Mouse (Mus musculus): ENCODE data around the gene Dgki. TPM values are rescaled to one million over a fixed set of nuclear protein-coding genes. Genes with fewer than 3 reads are reported as not detected.

Gene Dgki
- polyA plus RNA-seq, 1 experiment from 2014 or later, result 0.67 TPM

GRCm38 (mm10) chr6:36978176-36978575 is 321.8 kb downstream of the Dgki start:
- Histone ChIP-seq H3K9ac (ENCODE audit: low read length) (no peak overlapping the region), H3K4me3 (ENCODE audit: low read length) (no peak overlapping the region)
- WGBS, result 85% methylated on average over 1 of the region's 1 CpGs

GRCm38 (mm10) chr6:36973096-36973495 is 326.9 kb downstream of the Dgki start:
- 52% methylated on average over 9 of the region's 9 CpGs for WGBS
- Histone ChIP-seq H3K27me3 (ENCODE audit: control insufficient read depth, insufficient read depth, low read depth, low read length) (no peaks in the 10 kb centered on the region), H3K9ac (ENCODE audit: low read length) (no peak overlapping the region), H3K27ac (ENCODE audit: low read length) (no peak overlapping the region), H3K4me3 (ENCODE audit: low read length) (no peak overlapping the region), H3K4me1 (replicated peaks; ENCODE audit: control insufficient read depth, insufficient read depth, low read length) (no peaks in the 10 kb centered on the region), H3K9me3 (ENCODE audit: control insufficient read depth, low read length) (no peaks in the 10 kb centered on the region), H3K36me3 (ENCODE audit: control insufficient read depth, insufficient read depth, low read length) (no peaks in the 10 kb centered on the region), H3K4me2 (ENCODE audit: low read depth, low read length) (no peak overlapping the region)
- ATAC-seq (ENCODE audit: low read depth), result no peak

More at GRCm38 (mm10) chr6:36978176-36978575, 321.8 kb downstream of the Dgki start:
- H3K27me3 ChIP-seq (ENCODE audit: control insufficient read depth, insufficient read depth, low read depth, low read length), result no peaks in the 10 kb centered on the region
- H3K9me3 ChIP-seq (ENCODE audit: control insufficient read depth, low read length), result no peaks in the 10 kb centered on the region
- H3K4me2 ChIP-seq (ENCODE audit: low read depth, low read length), result no peak overlapping the region
- no peaks in the 10 kb centered on the region for H3K4me1 ChIP-seq (replicated peaks; ENCODE audit: control insufficient read depth, insufficient read depth, low read length)
- H3K36me3 ChIP-seq (ENCODE audit: control insufficient read depth, insufficient read depth, low read length), result no peaks in the 10 kb centered on the region
- ATAC-seq (ENCODE audit: low read depth), result no peak
- H3K27ac ChIP-seq (ENCODE audit: low read length), result no peak overlapping the region

- Histone ChIP-seq H3K27me3 (ENCODE audit: control insufficient read depth, insufficient read depth, low read depth, low read length) (no peaks in the 10 kb centered on the region), H3K4me2 (ENCODE audit: low read depth, low read length) (no peak overlapping the region), H3K4me1 (replicated peaks; ENCODE audit: control insufficient read depth, insufficient read depth, low read length) (no peaks in the 10 kb centered on the region), H3K9me3 (ENCODE audit: control insufficient read depth, low read length) (no peaks in the 10 kb centered on the region), H3K36me3 (ENCODE audit: control insufficient read depth, insufficient read depth, low read length) (no peaks in the 10 kb centered on the region), H3K27ac (ENCODE audit: low read length) (no peak overlapping the region), H3K4me3 (ENCODE audit: low read length) (no peak overlapping the region), H3K9ac (ENCODE audit: low read length) (no peak overlapping the region)
- ATAC-seq (ENCODE audit: low read depth), result 0 out of 2 replicates have a peak, but pooled peaks have one; percentile 41
- WGBS, result 34% methylated on average over 1 of the region's 1 CpGs
Measured at GRCm38 (mm10) chr6:36972494-36972893, 327.5 kb downstream of the Dgki start.

DNA sequence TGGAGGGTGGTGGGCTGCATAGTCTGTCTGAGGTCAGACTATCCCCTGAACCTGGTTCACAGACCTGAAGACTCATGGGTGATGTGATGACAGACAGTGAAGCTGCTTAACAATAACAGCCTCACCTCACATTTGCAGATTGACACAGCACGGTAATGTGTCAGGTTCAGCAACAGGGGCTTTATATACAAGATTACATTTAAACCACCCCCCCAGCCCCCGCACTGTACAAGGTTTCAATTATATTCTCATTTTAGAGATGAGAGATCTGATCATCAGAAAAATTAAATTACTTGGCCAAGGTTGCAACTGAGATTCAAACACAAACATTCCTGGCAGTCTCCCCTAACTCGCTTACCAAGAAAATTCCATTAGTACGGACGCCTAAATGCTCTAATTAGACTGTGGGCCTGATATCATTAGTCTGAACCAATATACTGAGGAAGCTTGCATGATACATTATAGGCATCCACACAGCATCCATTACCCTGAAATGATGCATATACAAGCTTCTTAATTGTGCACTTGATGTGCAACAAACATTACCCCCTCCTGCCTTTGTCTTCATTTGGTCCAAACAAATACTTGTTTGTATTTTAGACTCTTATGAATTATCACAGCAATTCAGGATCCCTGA is 330.6 kb downstream of the Dgki start:
- WGBS, result 79% methylated on average over 5 of the region's 5 CpGs

GRCm38 (mm10) chr6:36960658-36961057 is 339.3 kb downstream of the Dgki start:
- Histone ChIP-seq H3K4me2 (ENCODE audit: low read depth, low read length) (no peak overlapping the region), H3K36me3 (ENCODE audit: control insufficient read depth, insufficient read depth, low read length) (no peaks in the 10 kb centered on the region), H3K4me1 (replicated peaks; ENCODE audit: control insufficient read depth, insufficient read depth, low read length) (no peaks in the 10 kb centered on the region), H3K27me3 (ENCODE audit: control insufficient read depth, insufficient read depth, low read depth, low read length) (no peaks in the 10 kb centered on the region), H3K27ac (ENCODE audit: low read length) (no peak overlapping the region), H3K9ac (ENCODE audit: low read length) (no peak overlapping the region), H3K9me3 (ENCODE audit: control insufficient read depth, low read length) (no peaks in the 10 kb centered on the region), H3K4me3 (ENCODE audit: low read length) (no peak overlapping the region)
- no peak for ATAC-seq (ENCODE audit: low read depth)
- whole genome bisulfite sequencing, result 83% methylated on average over 4 of the region's 4 CpGs

More for the DNA sequence above, 330.6 kb downstream of the Dgki start:
- Histone ChIP-seq H3K9me3 (ENCODE audit: control insufficient read depth, low read length) (no peaks in the 10 kb centered on the region), H3K9ac (ENCODE audit: low read length) (no peak overlapping the region), H3K36me3 (ENCODE audit: control insufficient read depth, insufficient read depth, low read length) (no peaks in the 10 kb centered on the region), H3K4me3 (ENCODE audit: low read length) (no peak overlapping the region), H3K4me2 (ENCODE audit: low read depth, low read length) (no peak overlapping the region), H3K27ac (ENCODE audit: low read length) (no peak overlapping the region), H3K27me3 (ENCODE audit: control insufficient read depth, insufficient read depth, low read depth, low read length) (no peaks in the 10 kb centered on the region), H3K4me1 (replicated peaks; ENCODE audit: control insufficient read depth, insufficient read depth, low read length) (no peaks in the 10 kb centered on the region)
- no peak for ATAC-seq (ENCODE audit: low read depth)

DNA sequence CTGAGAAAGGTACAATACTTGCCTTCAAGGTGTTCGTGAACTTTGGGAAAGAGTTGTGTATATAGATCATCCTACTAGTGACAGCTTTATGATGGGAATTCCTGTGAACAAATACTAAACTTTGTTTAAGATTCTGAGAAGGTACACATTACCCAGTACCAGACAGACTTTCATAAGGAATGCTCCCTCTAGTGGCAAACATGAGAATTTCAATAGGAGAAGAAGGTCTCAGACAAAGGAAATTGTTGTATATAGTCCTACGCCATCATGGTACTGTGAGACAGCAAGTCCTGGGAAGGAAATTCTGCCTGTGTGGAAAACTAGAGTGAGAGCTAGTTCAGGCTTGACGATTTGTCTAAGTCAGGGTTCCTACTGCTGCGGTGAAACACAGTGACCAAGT is 344.7 kb downstream of the Dgki start:
- Histone ChIP-seq H3K4me1 (replicated peaks; ENCODE audit: control insufficient read depth, insufficient read depth, low read length) (no peaks in the 10 kb centered on the region), H3K27ac (ENCODE audit: low read length) (no peak overlapping the region), H3K27me3 (ENCODE audit: control insufficient read depth, insufficient read depth, low read depth, low read length) (no peaks in the 10 kb centered on the region), H3K9me3 (ENCODE audit: control insufficient read depth, low read length) (no peaks in the 10 kb centered on the region; the same call in 1 of the 2 replicates), H3K36me3 (ENCODE audit: control insufficient read depth, insufficient read depth, low read length) (no peaks in the 10 kb centered on the region), H3K9ac (ENCODE audit: low read length) (no peak overlapping the region), H3K4me3 (ENCODE audit: low read length) (no peak overlapping the region), H3K4me2 (ENCODE audit: low read depth, low read length) (no peak overlapping the region)
- 84% methylated on average over 4 of the region's 4 CpGs for WGBS
- no peak for ATAC-seq (ENCODE audit: low read depth)

DNA sequence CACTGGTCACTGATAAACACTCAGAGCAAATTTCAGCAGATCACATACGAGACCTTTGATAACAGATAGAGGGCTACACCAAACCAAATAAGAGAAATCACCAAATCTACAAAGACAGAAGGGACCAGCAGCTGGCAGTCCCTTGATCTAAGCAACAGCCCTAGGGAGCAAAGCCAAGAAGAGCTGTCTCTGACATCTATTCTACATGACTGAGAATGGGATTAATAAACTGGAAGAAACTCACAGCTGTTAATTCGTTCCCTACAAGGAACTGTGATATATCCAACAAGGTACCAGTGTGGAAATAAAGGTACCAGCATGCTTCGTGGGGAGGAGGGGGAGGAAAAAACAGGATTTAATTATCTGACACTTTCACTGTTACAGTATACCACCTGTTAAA is 349.3 kb downstream of the Dgki start:
- Histone ChIP-seq H3K9ac (ENCODE audit: low read length) (no peak overlapping the region), H3K9me3 (ENCODE audit: control insufficient read depth, low read length) (no peaks in the 10 kb centered on the region; the same call in 1 of the 2 replicates), H3K36me3 (ENCODE audit: control insufficient read depth, insufficient read depth, low read length) (no peaks in the 10 kb centered on the region), H3K27ac (ENCODE audit: low read length) (no peak overlapping the region), H3K4me1 (replicated peaks; ENCODE audit: control insufficient read depth, insufficient read depth, low read length) (no peaks in the 10 kb centered on the region), H3K4me3 (ENCODE audit: low read length) (no peak overlapping the region), H3K4me2 (ENCODE audit: low read depth, low read length) (no peak overlapping the region), H3K27me3 (ENCODE audit: control insufficient read depth, insufficient read depth, low read depth, low read length) (no peaks in the 10 kb centered on the region)
- WGBS, result 57% methylated on average over 3 of the region's 3 CpGs
- ATAC-seq (ENCODE audit: low read depth), result no peak

- H3K9ac ChIP-seq (ENCODE audit: low read length), result no peak overlapping the region
- no peak for ATAC-seq (ENCODE audit: low read depth)
- 84% methylated on average over 5 of the region's 5 CpGs for WGBS
Measured at GRCm38 (mm10) chr6:36947861-36948260, 352.1 kb downstream of the Dgki start.

GRCm38 (mm10) chr6:36937527-36937926 is 362.5 kb downstream of the Dgki start:
- no peaks in the 10 kb centered on the region for H3K9me3 ChIP-seq (ENCODE audit: control insufficient read depth, low read length)
- no peaks in the 10 kb centered on the region for H3K4me1 ChIP-seq (replicated peaks; ENCODE audit: control insufficient read depth, insufficient read depth, low read length)
- no peaks in the 10 kb centered on the region for H3K36me3 ChIP-seq (ENCODE audit: control insufficient read depth, insufficient read depth, low read length)
- no peak overlapping the region for H3K4me3 ChIP-seq (ENCODE audit: low read length)
- no peaks in the 10 kb centered on the region for H3K27me3 ChIP-seq (ENCODE audit: control insufficient read depth, insufficient read depth, low read depth, low read length)
- WGBS, result 35% methylated on average over 2 of the region's 2 CpGs
- no peak overlapping the region for H3K4me2 ChIP-seq (ENCODE audit: low read depth, low read length)
- no peak overlapping the region for H3K9ac ChIP-seq (ENCODE audit: low read length)
- no peak overlapping the region for H3K27ac ChIP-seq (ENCODE audit: low read length)
- ATAC-seq (ENCODE audit: low read depth), result no peak

More at GRCm38 (mm10) chr6:36947861-36948260, 352.1 kb downstream of the Dgki start:
- no peak overlapping the region for H3K4me3 ChIP-seq (ENCODE audit: low read length)
- no peaks in the 10 kb centered on the region for H3K9me3 ChIP-seq (ENCODE audit: control insufficient read depth, low read length)
- no peak overlapping the region for H3K4me2 ChIP-seq (ENCODE audit: low read depth, low read length)
- H3K4me1 ChIP-seq (replicated peaks; ENCODE audit: control insufficient read depth, insufficient read depth, low read length), result no peaks in the 10 kb centered on the region
- no peak overlapping the region for H3K27ac ChIP-seq (ENCODE audit: low read length)
- H3K36me3 ChIP-seq (ENCODE audit: control insufficient read depth, insufficient read depth, low read length), result no peaks in the 10 kb centered on the region
- H3K27me3 ChIP-seq (ENCODE audit: control insufficient read depth, insufficient read depth, low read depth, low read length), result no peaks in the 10 kb centered on the region

Measured in lung, embryonic 16.5 days (tissue).